Mouse (Mus musculus) thymus, postnatal 0 days (tissue): ENCODE data around the gene Jrkl. TPM values are rescaled to one million over a fixed set of nuclear protein-coding genes. Genes with fewer than 3 reads are reported as not detected.

Experiments used
- polyA plus RNA-seq: library from polyadenylated mRNA; unstranded; fragments of >200 nt; fragmentation: Nextera tagmentation; extraction: Ambion mirVana; gene quantifications from 2 replicates; pipeline ENCODE4 v1.2.1, GENCODE M21; 2015

Gene Jrkl
- polyA plus RNA-seq, 1 experiment from 2014 or later = 7.8 TPM

Other genes starting within 250 kb of the Jrkl start
- gene Ccdc82, start 1.1 kb upstream of the Jrkl start, polyA plus RNA-seq = 12.7 and 13.4 TPM in 2 replicates
- gene Maml2, start 52.1 kb upstream of the Jrkl start, polyA plus RNA-seq = 6.4 and 7.8 TPM in 2 replicates
- not detected in 2 replicates for gene Gm17571, start 200.9 kb upstream of the Jrkl start, polyA plus RNA-seq